Comparison of ENCODE assay signal across 28 mouse cellular contexts in genomic region chr9:108020741-108021140, GRCm38 (mm10). TPM values are rescaled to one million over a fixed set of nuclear protein-coding genes. Genes with fewer than 3 reads are reported as not detected.
DNase-seq lines count a peak whose midpoint lies in the region; ATAC-seq and TF ChIP-seq lines count a peak whose summit lies in the region.
"Had no signal": no experiment of that assay in that cellular context is flagged by ENCODE, and none has a peak within 500 bp of the region (broad histone marks: within the 10 kb centered on the region; RNA-seq: fewer than 3 reads in every experiment).

No protein-coding gene starts in this region.

- H3K36me3 ChIP-seq in heart, adult 2 months (ENCODE audit: control insufficient read depth, insufficient read depth, low read length): peaks cover 27% of the 10 kb centered on the region
- H3K36me3 ChIP-seq in kidney, adult 2 months (ENCODE audit: control insufficient read depth, insufficient read depth, low read length): peaks cover 2% of the 10 kb centered on the region; the same call in 1 of the 2 replicates
- peaks cover 19% of the 10 kb centered on the region for H3K36me3 ChIP-seq in heart, embryonic 15.5 days

- no peak overlapping the region; the same call in 1 of the 2 replicates for H3K9ac ChIP-seq in heart, adult 2 months (ENCODE audit: low read depth, low read length)
- H3K9ac ChIP-seq in heart, embryonic 15.5 days: no peak overlapping the region
- H3K9ac ChIP-seq: forebrain, embryonic 12.5 days; forebrain, postnatal 0 days; hindbrain, embryonic 13.5 days; liver, embryonic 15.5 days; lung, embryonic 15.5 days had no signal

- 0 out of 2 replicates have a peak overlapping the region, but pooled peaks have one; percentile 29 for H3K4me2 ChIP-seq in heart, embryonic 15.5 days
- H3K4me2 ChIP-seq: forebrain, embryonic 12.5 days; hindbrain, embryonic 13.5 days; liver, embryonic 15.5 days; lung, embryonic 15.5 days; midbrain, embryonic 11.5 days had no signal

- no peak for TF ChIP-seq EP300 in heart, adult 2 months (IDR thresholded peaks at IDR 0.05; ENCODE audit: insufficient read depth, low read depth, low read length)

- no peak overlapping the region for H3K4me3 ChIP-seq in heart, adult 2 months
- no peak overlapping the region for H3K4me3 ChIP-seq in kidney, adult 2 months (ENCODE audit: insufficient read depth, low read depth, low read length)
- no peak overlapping the region for H3K4me3 ChIP-seq in heart, embryonic 15.5 days
- H3K4me3 ChIP-seq: forebrain, embryonic 12.5 days; hindbrain, embryonic 13.5 days; liver, embryonic 15.5 days; lung, embryonic 15.5 days had no signal

- TF ChIP-seq CTCF in heart, adult 2 months (IDR thresholded peaks at IDR 0.05): no peak
- no peak for TF ChIP-seq CTCF in kidney, adult 2 months (conservative IDR thresholded peaks at IDR 0.05; ENCODE audit: insufficient read depth, insufficient read length, low read depth, low read length)

- intact Hi-C loops in heart, adult 2 months (cut with DNase I): no loop called here

- H3K9me3 ChIP-seq in heart, embryonic 15.5 days (replicated peaks): no peaks in the 10 kb centered on the region
- H3K9me3 ChIP-seq: forebrain, embryonic 12.5 days; hindbrain, embryonic 13.5 days; liver, embryonic 15.5 days; lung, embryonic 15.5 days had no signal

- no peaks in the 10 kb centered on the region for H3K27me3 ChIP-seq in heart, adult 2 months (ENCODE audit: control insufficient read depth, insufficient read depth, low read length)
- H3K27me3 ChIP-seq in kidney, adult 2 months (replicated peaks; ENCODE audit: control insufficient read depth, insufficient read depth, low read length): no peaks in the 10 kb centered on the region
- H3K27me3 ChIP-seq in heart, embryonic 15.5 days: no peaks in the 10 kb centered on the region
- H3K27me3 ChIP-seq: forebrain, embryonic 12.5 days; hindbrain, embryonic 13.5 days; liver, embryonic 15.5 days; lung, embryonic 15.5 days had no signal

- H3K27ac ChIP-seq in heart, adult 2 months: peak overlapping the region; percentile 52
- no peak overlapping the region for H3K27ac ChIP-seq in kidney, adult 2 months (ENCODE audit: insufficient read depth, low read depth, low read length)
- peak overlapping the region; percentile 54 for H3K27ac ChIP-seq in heart, embryonic 15.5 days
- H3K27ac ChIP-seq: forebrain, embryonic 12.5 days; hindbrain, embryonic 13.5 days; liver, embryonic 15.5 days; lung, embryonic 15.5 days; stomach, postnatal 0 days had no signal

- TF ChIP-seq POLR2A in heart, adult 2 months (IDR thresholded peaks at IDR 0.05; ENCODE audit: insufficient read depth, low read depth, low read length): no peak
- no peak for TF ChIP-seq POLR2A in kidney, adult 2 months (IDR thresholded peaks at IDR 0.05; ENCODE audit: low read depth, low read length)

- peaks cover 6% of the 10 kb centered on the region for H3K79me2 ChIP-seq in heart, adult 2 months (replicated peaks; ENCODE audit: control insufficient read depth, insufficient read depth, low read length)

- H3K4me1 ChIP-seq in heart, adult 2 months (ENCODE audit: control insufficient read depth, insufficient read depth, low read length): peaks cover 6% of the 10 kb centered on the region
- 0 out of 2 replicates have a peak, but pooled peaks cover 5% of the 10 kb centered on the region for H3K4me1 ChIP-seq in kidney, adult 2 months (ENCODE audit: control insufficient read depth, insufficient read depth, low read length)
- peaks cover 12% of the 10 kb centered on the region for H3K4me1 ChIP-seq in heart, embryonic 15.5 days (replicated peaks)
- H3K4me1 ChIP-seq: forebrain, embryonic 12.5 days had no signal

- DNase-seq in heart, adult 2 months: no peak
- DNase-seq in heart, adult 11 months: no peak
- peak; percentile 20 for DNase-seq in kidney, adult 2 months
- DNase-seq in kidney, adult 18-20 months: no peak
- DNase-seq in brain, adult 2 months (ENCODE audit: low read depth, low spot score): peak; percentile 32
- DNase-seq: adrenal gland, postnatal 14 days; cerebellum, postnatal 14 days; forebrain, postnatal 0 days; gastrocnemius, postnatal 25 days; kidney, postnatal 36 days; layer of hippocampus, postnatal 36 days; left cerebral cortex, postnatal 4 days; right cerebral cortex, postnatal 4 days; thymus, adult 18-20 months; thymus, postnatal 25 days had no signal

- WGBS in heart, adult 2 months: 73% methylated on average over 1 of the region's 1 CpGs
- WGBS in kidney, adult 2 months: 46% methylated on average over 1 of the region's 1 CpGs
- 86% methylated on average over 1 of the region's 1 CpGs for whole genome bisulfite sequencing in heart, embryonic 15.5 days

- ATAC-seq in heart, embryonic 15.5 days (replicated peaks; ENCODE audit: insufficient number of reproducible peaks, insufficient read depth, low FRiP score, low read depth): no peak
- ATAC-seq in erythroblast, adult 5-6 weeks (replicated peaks; ENCODE audit: low FRiP score, poor library complexity, severe bottlenecking): no peak
- ATAC-seq in megakaryocyte-erythroid progenitor cell, adult 5-6 weeks (replicated peaks; ENCODE audit: low FRiP score, low TSS enrichment, poor library complexity, severe bottlenecking): no peak
- ATAC-seq: forebrain, postnatal 0 days; intestine, embryonic 16.5 days; midbrain, embryonic 16.5 days had no signal

RNA-seq across cellular contexts. Expression of gene Ip6k1, which starts 18.4 kb away (rescaled TPM):
- 10 to 100 TPM; 30.9 to 39.8 TPM for total RNA-seq in heart, adult 2 months (2021)
- polyA plus RNA-seq in heart, adult 2 months (2012; rRNA removed): 46.0 and 62.1 TPM in 2 replicates
- polyA plus RNA-seq in kidney, adult 2 months (2012; rRNA removed): 78.9 and 79.0 TPM in 2 replicates
- polyA plus RNA-seq in heart, embryonic 15.5 days (2015; fragmentation: Nextera tagmentation; extraction: Ambion mirVana): 34.5 and 42.9 TPM in 2 replicates
- total RNA-seq in erythroblast, adult 5-6 weeks (2015; ENCODE audit: low replicate concordance): 146 and 206 TPM in 2 replicates
- 245 and 289 TPM in 2 replicates for total RNA-seq in erythroblast, adult 5-6 weeks (2017; ENCODE audit: low replicate concordance)
- total RNA-seq in megakaryocyte-erythroid progenitor cell, adult 5-6 weeks (2014; fragmentation: Nextera tagmentation): 30.6 and 36.6 TPM in 2 replicates
- total RNA-seq in megakaryocyte-erythroid progenitor cell, adult 5-6 weeks (2017): 31.9 and 36.9 TPM in 2 replicates

RNA-seq across cellular contexts. Expression of gene Gm20662, which starts 24.6 kb away (rescaled TPM):
- 1 to 10 TPM; 1.4 to 1.8 TPM for total RNA-seq in heart, adult 2 months (2021)
- polyA plus RNA-seq in heart, adult 2 months (2012; rRNA removed): 2.3 and 3.0 TPM in 2 replicates
- polyA plus RNA-seq in kidney, adult 2 months (2012; rRNA removed): 0.55 and 2.5 TPM in 2 replicates
- 0.19 and 0.65 TPM in 2 replicates for polyA plus RNA-seq in heart, embryonic 15.5 days (2015; fragmentation: Nextera tagmentation; extraction: Ambion mirVana)
- total RNA-seq in erythroblast, adult 5-6 weeks (2015; ENCODE audit: low replicate concordance): not detected in 2 replicates
- 2.5 and 16.9 TPM in 2 replicates for total RNA-seq in erythroblast, adult 5-6 weeks (2017; ENCODE audit: low replicate concordance)
- not detected in 2 replicates for total RNA-seq in megakaryocyte-erythroid progenitor cell, adult 5-6 weeks (2014; fragmentation: Nextera tagmentation)
- not detected in 2 replicates for total RNA-seq in megakaryocyte-erythroid progenitor cell, adult 5-6 weeks (2017)
- total RNA-seq: adrenal gland, postnatal 14 days; gastrocnemius, postnatal 25 days had no signal
- polyA plus RNA-seq: embryonic facial prominence, embryonic 14.5 days; forebrain, embryonic 12.5 days; forebrain, postnatal 0 days; liver, embryonic 15.5 days had no signal

RNA-seq across cellular contexts. Expression of gene Gmppb, which starts 28.3 kb away (rescaled TPM):
- 10 to 100 TPM; 10.1 to 10.2 TPM for total RNA-seq in heart, adult 2 months (2021)
- 9.6 and 11.2 TPM in 2 replicates for polyA plus RNA-seq in heart, adult 2 months (2012; rRNA removed)
- 14.0 and 16.0 TPM in 2 replicates for polyA plus RNA-seq in kidney, adult 2 months (2012; rRNA removed)
- polyA plus RNA-seq in heart, embryonic 15.5 days (2015; fragmentation: Nextera tagmentation; extraction: Ambion mirVana): 18.3 and 23.8 TPM in 2 replicates
- total RNA-seq in erythroblast, adult 5-6 weeks (2015; ENCODE audit: low replicate concordance): 4.8 and 5.6 TPM in 2 replicates
- 4.1 and 7.8 TPM in 2 replicates for total RNA-seq in erythroblast, adult 5-6 weeks (2017; ENCODE audit: low replicate concordance)
- total RNA-seq in megakaryocyte-erythroid progenitor cell, adult 5-6 weeks (2014; fragmentation: Nextera tagmentation): 7.8 and 15.0 TPM in 2 replicates
- total RNA-seq in megakaryocyte-erythroid progenitor cell, adult 5-6 weeks (2017): 10.7 and 19.2 TPM in 2 replicates

RNA-seq across cellular contexts. Expression of gene Cdhr4, which starts 28.4 kb away (rescaled TPM):
- 1 to 10 TPM in 1 of 2 experiments, under 1 TPM in 1; 0.20 to 1.1 TPM for total RNA-seq in heart, adult 2 months (2021)
- 2.0 and 8.8 TPM in 2 replicates for polyA plus RNA-seq in heart, adult 2 months (2012; rRNA removed)
- polyA plus RNA-seq in kidney, adult 2 months (2012; rRNA removed): 0.94 and 2.6 TPM in 2 replicates
- polyA plus RNA-seq in heart, embryonic 15.5 days (2015; fragmentation: Nextera tagmentation; extraction: Ambion mirVana): 5.1 and 6.1 TPM in 2 replicates
- 4.4 and 11.3 TPM in 2 replicates for total RNA-seq in erythroblast, adult 5-6 weeks (2015; ENCODE audit: low replicate concordance)
- total RNA-seq in erythroblast, adult 5-6 weeks (2017; ENCODE audit: low replicate concordance): 2.5 and 17.0 TPM in 2 replicates
- 0.37 TPM in 1 of 2 replicates, not detected in the other for total RNA-seq in megakaryocyte-erythroid progenitor cell, adult 5-6 weeks (2014; fragmentation: Nextera tagmentation)
- total RNA-seq in megakaryocyte-erythroid progenitor cell, adult 5-6 weeks (2017): 0.88 TPM in 1 of 2 replicates, not detected in the other
- total RNA-seq: neutrophil, adult 5-6 weeks had no signal

RNA-seq across cellular contexts. Expression of gene Amigo3, which starts 32.2 kb away (rescaled TPM):
- total RNA-seq in heart, adult 2 months (2021): 1 to 10 TPM; 1.5 to 2.0 TPM
- polyA plus RNA-seq in heart, adult 2 months (2012; rRNA removed): 3.1 and 5.1 TPM in 2 replicates
- 1.2 and 1.3 TPM in 2 replicates for polyA plus RNA-seq in kidney, adult 2 months (2012; rRNA removed)
- polyA plus RNA-seq in heart, embryonic 15.5 days (2015; fragmentation: Nextera tagmentation; extraction: Ambion mirVana): 1.5 and 2.3 TPM in 2 replicates
- 0.77 TPM in 1 of 2 replicates, not detected in the other for total RNA-seq in erythroblast, adult 5-6 weeks (2015; ENCODE audit: low replicate concordance)
- 2.3 and 2.8 TPM in 2 replicates for total RNA-seq in erythroblast, adult 5-6 weeks (2017; ENCODE audit: low replicate concordance)
- 0.92 TPM in 1 of 2 replicates, not detected in the other for total RNA-seq in megakaryocyte-erythroid progenitor cell, adult 5-6 weeks (2014; fragmentation: Nextera tagmentation)
- 1.1 and 3.1 TPM in 2 replicates for total RNA-seq in megakaryocyte-erythroid progenitor cell, adult 5-6 weeks (2017)

Comparison
In these comparisons a context has a peak if more than half of its experiments do, and no peak if none do; other contexts are left out.
1. DNase-seq: peak in kidney, adult 2 months (single experiment) and brain, adult 2 months (single experiment); none in heart, adult 2 months (0 of 2), heart, adult 11 months (single experiment) and kidney, adult 18-20 months (single experiment).